Mouse (Mus musculus) E14TG2a.4 (cell line): Measurements from ENCODE around the gene Cdca7l.
"Not testable (repeated sequence)": the region's sequence is repeated elsewhere in the genome, so short reads cannot be mapped to it uniquely, and the experiment has no call there.

Experiments used
- H3K27me3 ChIP-seq: 2 replicates; pipeline ENCODE4 v1.6.1; 2014; ENCODE audit warnings: low read length, control low read depth; ENCODE audit not compliant: insufficient read depth
- H3K36me3 ChIP-seq: 2 replicates; pipeline ENCODE4 v1.6.1; 2014; ENCODE audit warnings: low read length, control low read depth; ENCODE audit not compliant: insufficient read depth
- H3K4me1 ChIP-seq: replicated peaks from 2 replicates; pipeline ENCODE4 v1.6.1; 2014; ENCODE audit warnings: low read depth, low read length, control low read depth
- H3K4me3 ChIP-seq: replicated peaks from 2 replicates; pipeline ENCODE4 v1.5.1; 2014; ENCODE audit warnings: mild to moderate bottlenecking, low read length
- H3K9me3 ChIP-seq: 2 replicates; pipeline ENCODE4 v1.6.1; 2014; ENCODE audit warnings: low read length, control low read depth
- CTCF ChIP-seq: conservative IDR thresholded peaks from 2 replicates; pipeline ENCODE4 v1.5.1; 2014; ENCODE audit warnings: low read length
- NANOG ChIP-seq: IDR thresholded peaks from 2 replicates; pipeline ENCODE4 v1.6.1; 2014; ENCODE audit warnings: borderline replicate concordance, low read length, mixed read lengths
- POU5F1 ChIP-seq: IDR thresholded peaks from 2 replicates; pipeline ENCODE4 v1.6.1; 2014; ENCODE audit warnings: low read length, borderline replicate concordance

Gene Cdca7l

GRCm38 (mm10) chr12:117803989-117804388 is at the start of gene Cdca7l:
Gene Cdca7l, plus strand, starts transcription at chr12:117804289.
- H3K36me3 ChIP-seq, H3K4me1 ChIP-seq, H3K4me3 ChIP-seq, H3K9me3 ChIP-seq: not testable (repeated sequence)
- peaks cover 14% of the 10 kb centered on the region for H3K27me3 ChIP-seq

GRCm38 (mm10) chr12:117756010-117756409 is 48.1 kb upstream of the Cdca7l start:
- Histone ChIP-seq H3K36me3 (peaks cover 13% of the 10 kb centered on the region), H3K4me1 (peaks cover 33% of the 10 kb centered on the region), H3K9me3 (no peaks in the 10 kb centered on the region), H3K4me3 (no peak overlapping the region), H3K27me3 (peaks cover 9% of the 10 kb centered on the region)
- TF ChIP-seq NANOG (no peak), CTCF (no peak), POU5F1 (no peak)

- no peaks in the 10 kb centered on the region for H3K27me3 ChIP-seq
- H3K36me3 ChIP-seq, result peaks cover 13% of the 10 kb centered on the region
- TF ChIP-seq CTCF (no peak), POU5F1 (no peak), NANOG (no peak)
- no peak overlapping the region for H3K4me3 ChIP-seq
- H3K9me3 ChIP-seq, result no peaks in the 10 kb centered on the region
- H3K4me1 ChIP-seq, result peaks cover 19% of the 10 kb centered on the region
Measured at GRCm38 (mm10) chr12:117760373-117760772, 43.7 kb upstream of the Cdca7l start.

- Histone ChIP-seq H3K4me3 (no peak overlapping the region), H3K27me3 (no peaks in the 10 kb centered on the region), H3K4me1 (peaks cover 19% of the 10 kb centered on the region), H3K36me3 (peaks cover 11% of the 10 kb centered on the region), H3K9me3 (no peaks in the 10 kb centered on the region)
- TF ChIP-seq CTCF (no peak), NANOG (no peak), POU5F1 (no peak)
Measured at GRCm38 (mm10) chr12:117760846-117761245, 43.2 kb upstream of the Cdca7l start.

- Histone ChIP-seq H3K27me3 (no peaks in the 10 kb centered on the region), H3K36me3 (peaks cover 2% of the 10 kb centered on the region; the same call in 1 of the 2 replicates), H3K4me1 (peaks cover 13% of the 10 kb centered on the region), H3K9me3 (no peaks in the 10 kb centered on the region), H3K4me3 (no peak overlapping the region)
- TF ChIP-seq NANOG (no peak), POU5F1 (no peak), CTCF (no peak)
Measured at GRCm38 (mm10) chr12:117761698-117762097, 42.4 kb upstream of the Cdca7l start.

- H3K4me3 ChIP-seq, result no peak overlapping the region
- peaks cover 13% of the 10 kb centered on the region for H3K4me1 ChIP-seq
- no peak for TF ChIP-seq NANOG
- H3K27me3 ChIP-seq, result no peaks in the 10 kb centered on the region
- H3K36me3 ChIP-seq, result no peaks in the 10 kb centered on the region
- no peaks in the 10 kb centered on the region for H3K9me3 ChIP-seq
Measured at GRCm38 (mm10) chr12:117763247-117763646, 40.8 kb upstream of the Cdca7l start.

- no peaks in the 10 kb centered on the region for H3K9me3 ChIP-seq
Measured at GRCm38 (mm10) chr12:117764839-117765238, 39.2 kb upstream of the Cdca7l start.

GRCm38 (mm10) chr12:117769113-117769512 is 35.0 kb upstream of the Cdca7l start:
- peaks cover 9% of the 10 kb centered on the region; the same call in 1 of the 2 replicates for H3K27me3 ChIP-seq
- TF ChIP-seq POU5F1 (no peak), CTCF (peak; percentile 65), NANOG (no peak)

More at GRCm38 (mm10) chr12:117764839-117765238, 39.2 kb upstream of the Cdca7l start:
- no peak overlapping the region for H3K4me3 ChIP-seq
- H3K36me3 ChIP-seq, result no peaks in the 10 kb centered on the region
- H3K27me3 ChIP-seq, result no peaks in the 10 kb centered on the region
- peaks cover 13% of the 10 kb centered on the region for H3K4me1 ChIP-seq
- no peak for TF ChIP-seq NANOG
- TF ChIP-seq POU5F1, result no peak
- peak; percentile 96 for TF ChIP-seq CTCF

GRCm38 (mm10) chr12:117770211-117770610 is 33.9 kb upstream of the Cdca7l start:
- no peak overlapping the region for H3K4me3 ChIP-seq
- peaks cover 9% of the 10 kb centered on the region; the same call in 1 of the 2 replicates for H3K27me3 ChIP-seq
- H3K9me3 ChIP-seq, result no peaks in the 10 kb centered on the region
- H3K36me3 ChIP-seq, result no peaks in the 10 kb centered on the region
- no peak for TF ChIP-seq NANOG
- TF ChIP-seq POU5F1, result no peak
- no peak for TF ChIP-seq CTCF
- H3K4me1 ChIP-seq, result no peaks in the 10 kb centered on the region

More at GRCm38 (mm10) chr12:117769113-117769512, 35.0 kb upstream of the Cdca7l start:
- Histone ChIP-seq H3K36me3 (no peaks in the 10 kb centered on the region), H3K4me1 (no peaks in the 10 kb centered on the region), H3K4me3 (no peak overlapping the region), H3K9me3 (no peaks in the 10 kb centered on the region)
